Mouse (Mus musculus) kidney, postnatal 14 days (tissue): ENCODE measurements at regions not wholly inside any gene's neighbourhood (a gene's known extent, or its start where the extent isn't known, plus 50 kb on each side); places are given as distances from the start of the nearest gene placed in this dataset.

ENCODE experiments used
- DNase-seq: peaks from one replicate; pipeline ENCODE4 v3.0.0; 2022; ENCODE audit warnings: mixed read lengths

- DNase-seq = no peak
Observed at GRCm38 (mm10) chr14:87865216-87866202, 449.1 kb downstream of the Tdrd3 start.

DNA sequence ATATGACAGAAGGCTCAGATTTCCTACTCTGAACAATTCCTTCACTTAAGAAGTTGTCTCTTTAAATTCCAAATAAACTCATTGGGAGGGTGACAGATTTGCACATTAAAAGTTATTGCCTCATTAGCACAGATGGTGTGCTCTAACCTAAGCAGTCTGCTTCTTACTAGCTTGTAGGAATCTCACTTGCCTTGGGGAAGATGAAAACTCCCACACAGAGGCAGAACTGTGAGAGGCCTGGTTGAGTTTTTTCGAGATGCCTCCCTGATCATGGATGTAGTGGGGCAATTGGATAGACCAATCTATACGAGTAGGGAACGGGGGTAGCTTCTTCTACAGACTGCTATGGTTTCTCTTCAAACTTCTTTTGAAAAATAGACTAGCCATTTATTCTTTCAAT, 485.3 kb downstream of the Tdrd3 start:
- no peak for DNase-seq

DNA sequence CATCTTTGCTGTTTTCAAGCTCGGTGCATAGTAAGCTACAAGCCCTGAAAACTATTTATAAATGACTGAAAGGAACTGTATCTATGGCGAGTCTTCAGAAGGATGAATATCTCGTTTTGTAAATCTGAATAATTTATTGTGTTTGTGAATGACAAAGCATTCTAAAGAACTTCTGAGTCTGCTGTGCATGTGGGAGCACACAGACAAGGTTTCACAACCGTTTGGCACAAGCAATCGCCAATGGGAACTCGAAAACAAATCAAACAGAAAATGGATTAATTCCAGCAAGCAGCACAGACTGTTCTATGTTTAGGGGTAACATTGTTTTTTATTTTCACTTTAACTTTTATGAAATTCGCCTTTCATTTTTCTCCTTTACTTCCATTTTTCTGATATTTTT, 486.0 kb downstream of the Tdrd3 start:
- DNase-seq = no peak
